Mouse (Mus musculus) MEL (cell line): ENCODE data around the gene Kazn.

Experiments used
- CHD2 ChIP-seq: IDR thresholded peaks from 2 replicates; pipeline ENCODE4 v1.6.1; 2011; ENCODE audit warnings: low read length, improper control_type of control experiment
- CTCF ChIP-seq, 3 experiments: IDR thresholded peaks in 2 of 3; conservative IDR thresholded peaks in 1 of 3; 2 replicates each; pipeline ENCODE4 v1.5.1; 2011 to 2012; ENCODE audit warnings: low read length in 3 of 3, low read depth in 2 of 3, mild to moderate bottlenecking in 2 of 3, improper control_type of control experiment in 1 of 3, inconsistent platforms in 1 of 3, mixed read lengths in 1 of 3, moderate library complexity in 1 of 3; ENCODE audit not compliant: control insufficient read depth in 1 of 3, insufficient read depth in 1 of 3, poor library complexity in 1 of 3, severe bottlenecking in 1 of 3
- E2F4 ChIP-seq: IDR thresholded peaks from 2 replicates; pipeline ENCODE4 v1.6.1; 2011; ENCODE audit warnings: low read depth, low read length, improper control_type of control experiment, borderline replicate concordance
- ELF1 ChIP-seq: IDR thresholded peaks from 2 replicates; pipeline ENCODE4 v1.6.1; 2014; ENCODE audit warnings: low read depth, mild to moderate bottlenecking, inconsistent platforms, low read length, improper control_type of control experiment, moderate library complexity
- EP300 ChIP-seq, 2 experiments: IDR thresholded peaks; 2 replicates each; pipeline ENCODE4 v1.6.1; 2011; ENCODE audit warnings: improper control_type of control experiment in 2 of 2, low read length in 2 of 2, low read depth in 1 of 2, mild to moderate bottlenecking in 1 of 2
- HCFC1 ChIP-seq: IDR thresholded peaks from 2 replicates; pipeline ENCODE4 v1.6.1; 2012; ENCODE audit warnings: low read depth, mild to moderate bottlenecking, inconsistent platforms, low read length, improper control_type of control experiment, moderate library complexity
- MXI1 ChIP-seq: IDR thresholded peaks from 2 replicates; pipeline ENCODE4 v1.6.1; 2011; ENCODE audit warnings: mild to moderate bottlenecking, low read depth, low read length, improper control_type of control experiment
- POLR2A ChIP-seq, 2 experiments: IDR thresholded peaks; 2 replicates each; pipeline ENCODE4 v1.6.1; 2011 to 2012; ENCODE audit warnings: low read length in 2 of 2, mild to moderate bottlenecking in 2 of 2, control low read depth in 1 of 2, improper control_type of control experiment in 1 of 2, low read depth in 1 of 2, moderate library complexity in 1 of 2; ENCODE audit not compliant: control insufficient read depth in 1 of 2, insufficient read depth in 1 of 2, poor library complexity in 1 of 2
- POLR2AphosphoS2 ChIP-seq: IDR thresholded peaks from 2 replicates; pipeline ENCODE4 v1.6.1; 2011; ENCODE audit warnings: low read length, improper control_type of control experiment
- SMC3 ChIP-seq: IDR thresholded peaks from 2 replicates; pipeline ENCODE4 v1.6.1; 2011; ENCODE audit warnings: low read depth, low read length, improper control_type of control experiment
- UBTF ChIP-seq: IDR thresholded peaks from 2 replicates; pipeline ENCODE4 v1.6.1; 2012; ENCODE audit warnings: low read depth, mild to moderate bottlenecking, inconsistent platforms, low read length, improper control_type of control experiment, moderate library complexity, borderline replicate concordance; ENCODE audit not compliant: insufficient read depth
- USF1 ChIP-seq: IDR thresholded peaks from 2 replicates; pipeline ENCODE4 v1.6.1; 2014; ENCODE audit warnings: low read depth, mild to moderate bottlenecking, inconsistent platforms, low read length, improper control_type of control experiment, moderate library complexity
- ZC3H11A ChIP-seq: IDR thresholded peaks from 2 replicates; pipeline ENCODE4 v1.6.1; 2012; ENCODE audit warnings: low read depth, mild to moderate bottlenecking, inconsistent platforms, low read length, improper control_type of control experiment
- ZKSCAN1 ChIP-seq: IDR thresholded peaks from 2 replicates; pipeline ENCODE4 v1.6.1; 2012; ENCODE audit warnings: low read depth, mild to moderate bottlenecking, inconsistent platforms, low read length, improper control_type of control experiment, moderate library complexity

- no peak for TF ChIP-seq HCFC1
- no peak for TF ChIP-seq CTCF (IDR thresholded peaks at IDR 0.05 in 2 of 3, conservative IDR thresholded peaks at IDR 0.05 in 1 of 3; ENCODE audit: control insufficient read depth in 1 of 3, insufficient read depth in 1 of 3, low read depth in 2 of 3, low read length in 3 of 3, poor library complexity in 1 of 3, severe bottlenecking in 1 of 3)
- TF ChIP-seq EP300 (IDR thresholded peaks at IDR 0.05; ENCODE audit: low read depth in 1 of 2, low read length in 2 of 2) = no peak
- no peak for TF ChIP-seq USF1
- TF ChIP-seq POLR2A (IDR thresholded peaks at IDR 0.05; ENCODE audit: control insufficient read depth in 1 of 2, insufficient read depth in 1 of 2, low read depth in 1 of 2, low read length in 2 of 2, poor library complexity in 1 of 2) = no peak
- TF ChIP-seq ZC3H11A = no peak
- no peak for TF ChIP-seq E2F4
- TF ChIP-seq ZKSCAN1 = no peak
- TF ChIP-seq MXI1 = no peak
- TF ChIP-seq POLR2AphosphoS2 = no peak
- no peak for TF ChIP-seq ELF1
- no peak for TF ChIP-seq UBTF
- no peak for TF ChIP-seq CHD2
- no peak for TF ChIP-seq SMC3
These were observed 5.4 kb upstream of the Kazn start for GRCm38 (mm10) chr4:142244641-142245040.
